Mouse (Mus musculus): ENCODE data around the gene Gen1. TPM values are rescaled to one million over a fixed set of nuclear protein-coding genes. Genes with fewer than 3 reads are reported as not detected.

The Gen1 gene
- total RNA-seq, 4 experiments from 2014 or later: 1.1 to 2.6 (median 1.9) TPM

GRCm38 (mm10) chr12:11224722-11225121 lies 40.9 kb downstream of the Gen1 start:
- DNase-seq (ENCODE audit: low spot score in 2 of 2): no peak

GRCm38 (mm10) chr12:11223090-11223489 lies 42.5 kb downstream of the Gen1 start:
- DNase-seq (ENCODE audit: low spot score in 2 of 2): no peak

- no peak for DNase-seq (ENCODE audit: low spot score in 2 of 2)
Observed at GRCm38 (mm10) chr12:11222566-11222965, 43.0 kb downstream of the Gen1 start.

GRCm38 (mm10) chr12:11221524-11222330 lies 43.9 kb downstream of the Gen1 start:
- no peak for DNase-seq (ENCODE audit: low spot score in 2 of 2)

- DNase-seq (ENCODE audit: low spot score in 2 of 2): no peak
Observed at GRCm38 (mm10) chr12:11217726-11218250, 47.8 kb downstream of the Gen1 start.

GRCm38 (mm10) chr12:11216454-11216853 lies 49.1 kb downstream of the Gen1 start:
- DNase-seq (ENCODE audit: low spot score in 2 of 2): no peak

GRCm38 (mm10) chr12:11215555-11215954 lies 50.0 kb downstream of the Gen1 start:
- no peak for DNase-seq (ENCODE audit: low spot score in 2 of 2)

- no peak for DNase-seq (ENCODE audit: low spot score in 2 of 2)
Observed at GRCm38 (mm10) chr12:11214776-11215175, 50.8 kb downstream of the Gen1 start.

- DNase-seq (ENCODE audit: low spot score in 2 of 2): no peak
Observed at GRCm38 (mm10) chr12:11212881-11213280, 52.7 kb downstream of the Gen1 start.

GRCm38 (mm10) chr12:11210361-11210760 lies 55.2 kb downstream of the Gen1 start:
- no peak for DNase-seq (ENCODE audit: low spot score in 2 of 2)

GRCm38 (mm10) chr12:11209636-11210035 lies 56.0 kb downstream of the Gen1 start:
- DNase-seq (ENCODE audit: low spot score in 2 of 2): no peak

- no peak for DNase-seq (ENCODE audit: low spot score in 2 of 2)
Observed at GRCm38 (mm10) chr12:11208872-11209271, 56.7 kb downstream of the Gen1 start, which contains the start of gene Msgn1. Gene Msgn1, minus strand, starts transcription at chr12:11208972.

GRCm38 (mm10) chr12:11206321-11206720 lies 59.3 kb downstream of the Gen1 start:
- no peak for DNase-seq (ENCODE audit: low spot score in 2 of 2)

- DNase-seq (ENCODE audit: low spot score in 2 of 2): peak in 1 of 2 experiments; percentile 6
Observed at GRCm38 (mm10) chr12:11203694-11204665, 61.6 kb downstream of the Gen1 start.

- DNase-seq (ENCODE audit: low spot score in 2 of 2): no peak
Observed at GRCm38 (mm10) chr12:11202476-11202875, 63.1 kb downstream of the Gen1 start.

GRCm38 (mm10) chr12:11200711-11201110 lies 64.9 kb downstream of the Gen1 start:
- no peak for DNase-seq (ENCODE audit: low spot score in 2 of 2)

GRCm38 (mm10) chr12:11198551-11198950 lies 67.0 kb downstream of the Gen1 start:
- no peak for DNase-seq (ENCODE audit: low spot score in 2 of 2)

GRCm38 (mm10) chr12:11198026-11198425 lies 67.6 kb downstream of the Gen1 start:
- DNase-seq (ENCODE audit: low spot score in 2 of 2): no peak

- DNase-seq (ENCODE audit: low spot score in 2 of 2): no peak
Observed at GRCm38 (mm10) chr12:11196830-11197229, 68.8 kb downstream of the Gen1 start.

GRCm38 (mm10) chr12:11196142-11196597 lies 69.4 kb downstream of the Gen1 start:
- peak; percentile 29 to 67 for DNase-seq (ENCODE audit: low spot score in 2 of 2)

GRCm38 (mm10) chr12:11195031-11195430 lies 70.6 kb downstream of the Gen1 start:
- DNase-seq (ENCODE audit: low spot score in 2 of 2): no peak
